Mouse (Mus musculus): ENCODE measurements around the gene A3galt2.

The A3galt2 gene

DNA sequence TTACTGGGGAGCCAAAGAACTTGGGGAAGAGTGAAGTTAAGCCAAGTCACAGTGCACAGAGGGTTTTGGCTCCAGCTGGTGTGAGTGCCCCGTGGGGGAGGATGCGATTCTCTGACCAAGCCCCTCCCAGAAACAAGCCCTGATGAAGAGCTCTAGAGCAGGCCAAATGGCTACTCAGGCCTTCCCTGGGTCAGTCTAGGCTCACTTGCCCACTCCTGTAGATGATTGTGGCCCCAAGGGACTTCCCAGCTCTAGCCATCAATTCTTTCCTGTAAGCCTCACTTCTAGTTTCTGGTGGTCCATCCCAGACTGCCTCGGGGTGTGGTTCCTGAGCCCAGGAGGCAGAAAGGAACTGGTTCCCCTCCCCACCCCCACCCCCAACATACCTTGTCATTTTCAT is at the start of gene A3galt2:
A3galt2 (plus strand) TSS at position 301 of the 400 bp plus-strand sequence.
- DNase-seq (ENCODE audit: low spot score): no peak

DNA sequence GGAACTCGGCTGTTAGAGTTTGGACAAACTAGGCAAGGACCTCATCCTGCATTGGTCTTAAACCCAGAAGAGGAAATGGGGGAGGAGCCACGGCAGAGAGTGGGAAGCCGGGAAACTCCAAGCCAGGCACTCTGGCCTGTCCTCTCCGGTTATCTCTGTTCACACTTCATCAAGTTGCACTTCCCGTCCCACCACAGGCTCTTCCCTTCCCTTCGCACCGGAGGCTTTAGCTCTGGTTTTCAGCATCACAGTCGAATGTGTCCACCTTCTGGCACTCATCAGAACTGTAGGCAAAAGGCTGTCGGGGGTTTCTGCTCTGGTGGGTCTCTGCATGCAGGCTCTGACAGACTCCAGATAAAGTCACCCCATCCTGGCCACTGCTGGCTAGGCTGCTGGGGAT is 48.5 kb upstream of the A3galt2 start:
- DNase-seq (ENCODE audit: low spot score): no peak

DNA sequence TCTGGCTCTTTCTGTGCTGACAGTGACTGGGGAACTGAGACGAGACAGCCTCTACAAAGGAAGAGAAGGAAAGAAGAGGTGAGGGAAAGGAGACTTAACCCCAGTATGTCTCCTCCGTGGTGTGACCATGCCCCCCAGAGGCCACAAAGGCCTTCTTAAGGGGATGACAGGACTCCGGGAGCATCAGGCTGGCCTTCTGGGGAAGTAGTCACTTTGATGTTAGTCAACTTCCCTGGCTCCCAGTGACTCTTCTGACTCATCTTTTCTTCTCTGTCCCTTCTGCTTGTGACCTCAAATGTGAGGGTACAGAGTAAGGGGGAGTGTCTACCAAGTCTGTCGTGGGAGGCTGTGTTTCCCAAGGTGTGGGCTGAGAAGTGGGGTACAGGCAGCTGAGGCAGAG is 47.8 kb upstream of the A3galt2 start:
- no peak for DNase-seq (ENCODE audit: low spot score)

- no peak for DNase-seq (ENCODE audit: low spot score)
These were observed 45.9 kb upstream of the A3galt2 start for GRCm38 (mm10) chr4:128709061-128709780.

DNA sequence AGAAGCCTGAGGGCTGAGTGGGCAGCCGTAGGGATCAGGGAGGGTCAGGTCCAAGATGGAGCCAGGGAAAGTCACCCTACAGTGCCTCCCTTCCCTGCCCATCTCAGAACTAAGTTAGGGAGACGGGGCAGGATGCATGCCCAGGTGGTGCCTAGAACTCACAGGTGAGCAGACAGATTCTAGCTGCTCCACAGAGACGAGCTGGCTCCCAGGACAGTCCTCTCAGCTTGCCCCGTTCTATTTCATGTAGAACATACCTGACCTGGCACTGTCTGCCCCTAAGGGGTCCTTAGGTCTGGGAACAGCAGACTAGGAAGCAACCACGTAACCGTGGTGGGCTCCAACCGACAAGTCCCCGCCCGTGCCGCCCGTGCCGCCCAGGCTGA is 45.4 kb upstream of the A3galt2 start:
- DNase-seq (ENCODE audit: low spot score): no peak

GRCm38 (mm10) chr4:128710286-128710685 is 44.9 kb upstream of the A3galt2 start:
- no peak for DNase-seq (ENCODE audit: low spot score)

- no peak for DNase-seq (ENCODE audit: low spot score)
These were observed 44.4 kb upstream of the A3galt2 start for GRCm38 (mm10) chr4:128710800-128711199.

DNA sequence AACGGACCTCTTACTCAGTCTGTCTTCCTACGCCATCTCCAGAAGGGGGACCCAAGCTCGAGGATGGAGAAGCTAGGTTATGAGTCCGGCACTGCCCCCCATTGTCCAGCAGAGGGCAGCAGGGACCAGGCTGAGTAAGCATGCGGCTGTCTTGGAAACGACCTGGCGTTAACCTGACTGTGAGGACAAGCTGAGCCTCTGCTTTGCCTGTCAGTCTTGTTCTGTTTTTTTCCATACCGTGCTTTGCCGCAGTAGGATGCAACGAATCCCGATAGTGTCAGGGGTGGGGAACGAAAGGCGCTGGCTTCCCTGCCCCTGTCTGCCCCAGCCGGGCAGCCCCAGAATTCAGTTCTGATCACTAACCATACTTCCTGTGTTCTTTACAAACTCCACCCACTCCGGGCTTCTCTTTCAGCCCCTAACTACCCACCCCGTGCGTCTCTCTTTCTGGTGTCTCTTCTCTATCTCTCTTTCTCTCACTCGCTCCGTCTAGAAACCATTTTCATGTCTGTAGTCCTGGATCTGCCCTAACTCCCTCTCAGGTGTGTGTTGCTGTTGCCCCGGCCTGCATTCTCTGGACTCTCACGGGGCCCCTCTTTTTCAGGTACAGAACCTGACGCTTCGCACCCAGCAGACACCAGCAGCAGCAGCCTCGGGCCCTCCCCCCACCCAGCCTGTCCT is 43.6 kb upstream of the A3galt2 start:
- DNase-seq (ENCODE audit: low spot score): peak; percentile 94

DNA sequence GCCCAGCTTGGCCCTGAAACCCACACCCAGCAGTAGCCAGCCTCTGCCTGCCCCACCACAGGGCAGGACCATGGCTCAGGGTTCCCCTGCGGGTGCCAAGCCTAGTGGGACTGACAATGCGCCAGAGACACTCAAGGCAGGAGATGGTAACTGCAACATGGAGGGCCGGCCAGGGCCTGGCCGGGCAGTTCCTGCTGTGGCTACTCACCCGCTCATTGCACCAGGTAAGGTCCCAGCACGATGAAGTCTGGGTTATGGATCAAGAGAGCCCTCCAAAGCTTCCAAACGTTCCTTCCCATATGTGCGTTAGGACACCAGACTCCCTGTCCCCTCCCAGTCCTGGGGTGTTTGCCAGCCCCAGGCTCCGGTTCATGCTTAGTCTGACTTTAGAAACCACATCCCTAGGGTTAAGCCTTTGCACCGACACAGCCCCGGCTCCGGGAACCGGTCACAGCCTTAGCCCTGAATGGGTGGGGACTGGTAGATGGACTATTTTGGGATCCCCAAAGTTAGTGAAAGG is 43.0 kb upstream of the A3galt2 start:
- no peak for DNase-seq (ENCODE audit: low spot score)

- DNase-seq (ENCODE audit: low spot score): no peak
These were observed 42.2 kb upstream of the A3galt2 start for GRCm38 (mm10) chr4:128712941-128713340.

- DNase-seq (ENCODE audit: low spot score): no peak
These were observed 39.6 kb upstream of the A3galt2 start for GRCm38 (mm10) chr4:128715241-128716204.

GRCm38 (mm10) chr4:128716279-128716678 is 38.9 kb upstream of the A3galt2 start:
- DNase-seq (ENCODE audit: low spot score): no peak

DNA sequence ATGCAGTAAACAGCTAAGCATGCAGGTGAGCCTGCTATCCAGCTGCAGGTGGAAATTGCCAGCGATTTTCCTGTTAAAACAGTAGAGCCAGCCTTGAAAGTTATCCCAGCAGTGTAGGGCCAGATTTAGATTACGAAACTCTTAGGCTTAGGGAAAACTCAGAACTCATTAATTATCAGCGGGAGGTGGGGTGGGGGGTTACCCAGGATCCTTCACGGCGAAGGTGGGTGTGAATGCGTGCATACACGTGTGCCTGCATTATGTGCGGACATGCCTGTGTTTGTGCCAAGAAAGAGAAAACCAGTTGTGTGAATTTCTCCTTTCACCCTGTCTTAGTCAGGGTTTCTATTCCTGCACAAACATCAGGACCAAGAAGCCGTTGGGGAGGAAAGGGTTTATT is 38.4 kb upstream of the A3galt2 start:
- no peak for DNase-seq (ENCODE audit: low spot score)

DNA sequence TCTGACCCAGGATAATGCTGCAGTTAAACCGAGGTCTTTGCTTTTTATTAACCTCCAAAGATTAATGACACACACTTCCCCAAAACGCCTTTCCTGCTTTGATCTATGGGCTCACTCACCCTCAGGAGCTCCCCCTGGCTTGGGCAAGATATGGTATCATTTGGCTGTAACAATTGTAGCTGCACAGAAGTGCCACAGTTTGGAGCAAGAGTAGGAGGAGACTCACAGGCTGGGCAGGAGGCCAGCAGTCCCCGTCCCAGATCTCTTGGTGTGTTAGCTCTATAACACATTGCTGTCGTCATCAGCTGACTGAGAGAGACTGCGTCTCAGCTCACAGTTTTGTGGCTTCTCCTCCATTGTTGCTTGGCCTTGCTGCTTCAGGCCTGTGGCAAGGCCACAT is 35.1 kb upstream of the A3galt2 start:
- DNase-seq (ENCODE audit: low spot score): peak; percentile 35

GRCm38 (mm10) chr4:128721061-128721648 is 34.0 kb upstream of the A3galt2 start:
- DNase-seq (ENCODE audit: low spot score): no peak

DNA sequence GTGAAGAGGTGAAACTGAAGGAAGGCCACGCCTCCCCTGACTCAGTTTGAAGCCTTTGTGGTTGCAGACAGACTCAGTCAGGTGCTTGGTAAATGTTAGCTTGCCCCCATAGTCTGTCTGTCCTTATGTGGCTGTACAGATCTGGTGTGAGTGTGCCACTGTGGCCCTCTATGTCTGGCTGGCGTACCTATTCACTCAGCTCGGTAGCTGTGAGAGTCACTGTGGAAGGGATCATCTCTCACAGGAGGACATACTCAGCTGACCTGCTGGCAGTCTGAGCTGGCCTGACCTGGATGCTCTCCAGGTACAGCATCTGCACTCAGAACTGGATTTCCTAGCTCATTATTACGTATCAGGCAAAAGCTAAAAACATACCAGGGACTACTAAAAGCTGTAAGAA is 33.4 kb upstream of the A3galt2 start:
- no peak for DNase-seq (ENCODE audit: low spot score)

- DNase-seq (ENCODE audit: low spot score): no peak
These were observed 32.2 kb upstream of the A3galt2 start for GRCm38 (mm10) chr4:128722932-128723331.

- DNase-seq (ENCODE audit: low spot score): no peak
These were observed 31.7 kb upstream of the A3galt2 start for GRCm38 (mm10) chr4:128723431-128723830.

DNA sequence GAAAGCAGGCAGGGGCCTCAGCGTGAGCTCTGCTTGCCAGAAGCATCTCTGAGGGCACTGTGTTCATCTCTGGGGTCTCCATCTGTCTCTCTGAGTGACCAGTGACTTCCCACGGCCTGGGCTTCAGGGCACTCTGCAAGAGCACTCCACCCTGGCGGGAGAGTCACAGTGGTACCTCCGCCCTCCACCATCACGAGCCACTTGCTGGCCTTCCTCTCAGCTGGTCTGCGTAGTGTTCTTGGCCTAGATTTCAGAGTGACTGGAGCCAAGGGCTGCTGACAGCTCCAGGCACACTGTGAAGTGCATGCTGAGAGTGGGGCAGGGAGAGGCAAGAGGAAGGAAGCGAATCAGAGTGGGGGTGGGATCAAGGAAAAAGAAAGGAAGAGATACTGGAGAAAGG is 31.1 kb upstream of the A3galt2 start:
- DNase-seq (ENCODE audit: low spot score): no peak

DNA sequence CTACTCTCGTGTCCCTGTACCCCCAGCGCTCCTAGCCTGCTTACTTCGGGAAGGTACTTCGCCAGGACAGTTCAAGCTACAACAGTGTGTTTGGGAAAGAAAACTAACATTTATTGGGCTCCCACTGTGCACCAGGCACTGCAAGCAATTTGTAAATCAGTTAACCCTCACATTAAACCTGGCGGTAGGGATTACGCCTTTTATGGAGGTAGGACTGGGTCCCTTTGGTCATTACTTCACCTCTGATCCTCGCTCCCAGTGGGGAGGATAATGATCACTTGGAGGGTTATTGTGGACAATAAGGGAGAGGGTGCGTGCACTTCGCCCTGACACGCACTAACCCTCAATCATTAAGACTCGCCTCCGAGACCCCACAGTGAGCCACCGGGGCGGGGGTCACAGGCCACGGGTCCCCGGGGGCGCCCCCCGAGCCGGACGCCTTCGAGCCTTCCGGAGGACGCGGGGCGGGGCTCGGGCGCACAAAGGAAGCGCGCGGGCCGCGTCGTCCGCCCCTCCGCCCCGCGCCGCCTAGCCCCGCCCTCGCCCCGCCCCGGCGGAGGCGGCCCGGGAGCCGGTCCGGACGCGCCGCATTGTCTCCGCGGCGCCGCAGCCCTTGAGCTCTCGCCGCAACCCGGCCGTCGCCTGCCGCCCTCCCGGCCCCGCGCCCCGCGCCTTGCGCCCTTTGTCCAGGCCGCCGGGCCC is 28.0 kb upstream of the A3galt2 start:
- peak; percentile 85 for DNase-seq (ENCODE audit: low spot score)

- peak; percentile 65 for DNase-seq (ENCODE audit: low spot score)
These were observed 27.3 kb upstream of the A3galt2 start for GRCm38 (mm10) chr4:128727721-128728430.

All from urinary bladder, postnatal 14 days (tissue).